Mouse (Mus musculus) adipocyte (in vitro differentiated cells): ENCODE data around the gene Upf1.

Experiments
- DNase-seq: peaks from one replicate; pipeline ENCODE4 v3.0.0-alpha.2; 2016; ENCODE audit warnings: low spot score

Upf1 gene

DNA sequence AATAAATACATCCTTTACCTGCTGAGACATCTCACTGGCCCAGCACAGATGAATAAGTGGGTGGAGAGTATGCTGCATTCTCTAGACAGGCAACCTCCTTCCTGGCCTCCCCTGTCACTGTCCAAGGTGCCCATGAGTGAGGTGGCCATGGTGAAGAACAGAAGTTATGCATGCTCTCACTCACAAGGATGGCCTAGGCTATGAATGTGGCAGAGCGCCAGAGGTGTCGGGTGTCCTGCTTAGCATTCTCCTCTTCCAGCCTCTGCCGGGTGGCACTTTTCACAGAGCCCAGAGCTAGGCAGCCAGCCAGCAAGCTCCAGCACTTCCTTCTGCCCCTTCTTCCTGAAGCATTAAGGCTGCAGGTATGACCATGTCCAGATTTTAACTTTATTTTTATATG, 6.3 kb upstream of the Upf1 start:
- peak; percentile 79 for DNase-seq

DNA sequence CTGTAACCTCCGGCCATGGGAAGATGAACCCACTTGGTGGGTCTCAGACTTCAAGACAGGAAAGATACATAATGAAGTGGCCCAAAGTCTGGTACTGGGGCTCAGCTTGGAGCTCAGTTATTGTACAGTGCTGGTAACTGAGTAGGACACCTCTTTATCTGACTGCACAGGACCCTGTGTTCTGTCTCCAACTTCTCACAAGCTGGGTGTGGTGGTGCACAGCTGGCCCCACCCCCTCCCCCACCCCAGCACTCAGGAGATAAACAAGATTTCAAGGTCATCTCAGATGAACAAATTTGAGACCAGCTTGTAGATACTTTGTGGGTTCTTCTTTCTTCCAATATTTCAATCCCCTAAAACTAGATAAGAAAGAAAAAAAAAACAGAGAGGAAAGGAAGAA, 3.0 kb upstream of the Upf1 start:
- DNase-seq = no peak

DNA sequence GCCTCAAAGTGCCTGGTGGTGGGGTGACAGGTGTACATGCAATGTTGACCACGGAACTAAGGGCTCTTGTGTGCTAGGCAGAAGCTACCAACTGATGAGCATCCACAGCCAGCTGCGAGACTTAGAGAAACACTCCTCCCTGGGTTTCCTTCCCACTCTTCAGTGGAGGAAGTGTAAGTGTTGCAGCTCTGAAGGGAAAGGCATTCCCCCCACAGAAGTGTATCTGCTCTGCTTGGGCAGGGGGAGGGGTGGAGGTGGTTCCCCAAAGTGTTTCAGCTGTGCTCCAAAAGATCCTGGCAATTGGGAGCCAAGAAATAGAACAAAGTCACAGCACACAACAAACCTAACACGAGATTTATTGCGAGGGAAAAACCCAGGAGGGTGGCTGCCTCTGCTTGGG, 926 bp upstream of the Upf1 start:
- no peak for DNase-seq

DNA sequence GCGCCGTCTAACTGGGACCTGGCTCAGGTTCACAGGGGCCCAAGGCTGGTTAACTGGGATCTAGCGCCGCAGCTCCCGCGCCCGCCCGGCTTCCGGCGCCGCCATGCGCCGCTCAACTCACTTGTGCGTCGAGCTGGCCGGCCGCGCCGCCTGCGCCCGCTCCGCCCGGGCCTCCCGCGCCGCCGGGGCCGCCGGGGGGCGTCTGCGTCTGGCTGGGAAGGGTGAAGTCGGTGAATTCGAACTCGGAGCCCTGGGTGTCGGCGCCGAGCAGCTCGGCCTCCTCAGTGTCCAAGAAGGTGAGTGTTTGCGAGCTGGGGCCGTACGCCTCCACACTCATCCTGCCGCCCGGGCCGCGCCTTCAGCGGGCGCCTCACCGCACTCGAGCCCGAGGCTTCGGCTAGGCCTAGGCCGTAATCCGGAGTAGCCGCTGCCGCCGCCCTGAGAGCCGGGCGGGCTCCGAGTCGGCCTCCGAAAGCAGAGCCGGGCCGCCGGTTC, 374 bp downstream of the Upf1 start:
- no peak for DNase-seq

DNA sequence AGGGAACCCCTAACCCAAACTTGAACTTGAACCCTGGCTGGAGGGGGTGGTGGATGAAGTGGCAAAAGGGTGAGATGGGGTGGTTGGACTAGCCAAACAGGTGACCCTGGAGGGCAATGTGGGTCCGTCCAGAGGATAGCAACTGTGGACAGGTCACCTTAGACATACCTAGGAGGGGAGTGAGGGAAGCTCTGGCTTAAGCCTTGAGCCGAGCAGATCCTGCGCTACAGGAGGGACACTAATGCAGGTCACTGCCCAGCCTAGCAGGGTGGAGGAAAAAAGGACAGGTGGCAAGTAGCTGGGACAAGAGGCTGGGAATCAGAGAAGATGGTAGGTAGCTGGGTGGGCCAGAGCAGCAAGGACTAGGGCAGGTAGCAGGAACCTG, 1.1 kb downstream of the Upf1 start:
- no peak for DNase-seq

DNA sequence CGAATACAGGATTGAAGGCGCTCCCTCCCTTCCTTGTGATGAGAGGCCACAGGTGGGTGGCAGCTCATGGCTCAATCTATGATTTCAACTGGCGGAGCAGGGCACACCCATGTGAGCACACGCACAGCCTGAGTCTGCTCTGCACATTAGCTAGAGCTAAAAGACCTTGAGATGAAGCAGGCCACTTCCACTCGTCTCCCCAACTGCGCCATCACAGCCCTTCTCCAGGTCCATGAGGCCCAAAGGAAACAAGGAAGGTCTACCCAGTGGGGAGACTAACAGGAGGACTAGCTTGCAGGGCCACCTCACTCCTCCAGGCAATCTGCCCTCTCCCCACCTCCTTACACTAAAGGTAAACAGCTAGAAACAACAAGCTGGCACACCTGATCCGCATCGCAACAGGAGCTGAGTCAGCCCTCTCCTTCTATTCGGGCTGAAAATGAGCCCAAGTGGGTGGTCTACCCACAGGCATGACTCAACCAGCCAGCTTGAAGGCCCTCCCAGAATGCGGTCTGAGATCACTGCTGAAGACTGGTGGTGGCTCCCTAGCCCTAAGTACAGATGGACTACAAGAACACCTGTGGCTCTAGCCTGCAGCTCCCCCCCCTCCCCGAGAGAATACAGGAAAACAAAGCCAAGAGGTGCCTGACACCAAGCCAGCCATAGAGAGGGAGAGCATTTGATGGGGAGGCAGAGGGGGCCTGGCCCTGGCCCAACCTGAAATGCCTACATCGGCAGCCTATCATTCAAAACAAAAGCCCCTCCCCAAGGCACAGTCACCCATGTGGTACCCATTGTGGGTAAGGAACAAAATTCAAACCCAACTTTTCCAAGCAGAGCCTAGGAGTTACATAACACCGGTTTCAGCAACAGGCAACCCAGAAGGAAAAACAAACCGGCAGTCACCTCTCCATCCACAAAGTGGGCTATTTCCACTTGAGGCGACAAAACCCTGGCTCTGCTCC, 1.8 kb downstream of the Upf1 start:
- peak; percentile 46 for DNase-seq

DNA sequence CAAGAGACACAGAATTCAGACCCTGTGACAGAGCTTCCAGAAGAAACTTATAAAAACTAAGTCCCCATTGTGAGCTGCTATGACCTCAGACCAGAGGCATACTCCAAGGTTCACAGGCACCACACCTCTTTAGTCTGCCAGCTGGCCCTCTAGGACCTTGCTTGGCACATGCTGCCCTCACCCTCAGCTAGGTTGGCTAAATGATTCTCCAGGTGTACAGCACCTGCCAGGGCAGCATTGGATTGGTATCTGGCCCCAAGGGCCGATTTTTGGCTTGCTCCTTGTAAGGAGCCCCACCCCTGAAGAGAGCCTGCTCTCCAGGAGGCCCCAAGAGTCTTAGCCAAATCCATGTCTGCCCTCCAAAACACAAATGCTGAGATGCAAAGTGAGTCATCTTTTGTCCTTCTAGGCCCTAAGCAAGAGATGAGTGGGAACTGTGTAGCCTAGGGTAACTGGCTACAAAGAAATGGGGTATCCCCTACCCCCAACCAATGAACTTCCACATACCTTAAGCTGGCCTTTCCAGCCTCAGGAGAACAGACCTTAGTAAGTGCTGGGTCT, 5.1 kb downstream of the Upf1 start:
- no peak for DNase-seq

DNA sequence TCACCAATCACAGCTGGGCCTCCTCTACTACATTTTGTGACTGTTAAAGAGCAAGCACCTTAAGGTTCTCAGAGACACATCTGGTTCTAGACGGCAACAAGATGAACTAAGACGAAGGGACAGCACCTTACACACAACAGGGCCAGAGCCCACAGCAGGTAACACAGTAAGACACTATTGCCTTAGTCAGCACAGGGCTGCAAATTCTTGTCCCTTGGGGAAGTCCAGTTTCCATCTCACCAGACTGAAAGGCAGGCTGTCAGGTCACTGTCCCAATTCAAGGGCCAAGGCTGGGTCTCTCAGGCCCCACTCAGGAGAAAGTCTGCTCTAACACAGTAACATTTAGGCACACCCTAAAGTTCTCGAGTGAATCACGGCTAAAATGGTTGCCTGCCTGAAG, 5.6 kb downstream of the Upf1 start:
- no peak for DNase-seq

DNA sequence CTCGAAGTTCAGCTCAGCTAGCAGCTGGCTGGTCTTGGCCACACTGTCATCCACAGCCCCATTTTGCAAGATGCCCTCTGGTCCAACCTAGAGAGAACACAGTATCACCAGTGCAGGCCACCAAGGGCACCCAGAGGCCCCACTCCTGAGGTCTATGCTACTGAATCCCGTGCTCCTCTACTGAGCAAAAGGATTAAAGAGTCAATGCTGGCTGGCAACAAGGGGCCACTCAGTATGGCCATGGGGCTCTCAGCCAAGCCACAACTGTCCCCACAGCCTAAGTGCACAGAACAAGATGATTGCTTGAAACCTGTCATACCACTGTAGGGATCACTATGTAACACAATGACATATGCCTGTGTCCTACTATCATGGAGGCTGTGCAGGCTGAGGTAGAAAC, 8.8 kb downstream of the Upf1 start:
- DNase-seq = no peak

DNA sequence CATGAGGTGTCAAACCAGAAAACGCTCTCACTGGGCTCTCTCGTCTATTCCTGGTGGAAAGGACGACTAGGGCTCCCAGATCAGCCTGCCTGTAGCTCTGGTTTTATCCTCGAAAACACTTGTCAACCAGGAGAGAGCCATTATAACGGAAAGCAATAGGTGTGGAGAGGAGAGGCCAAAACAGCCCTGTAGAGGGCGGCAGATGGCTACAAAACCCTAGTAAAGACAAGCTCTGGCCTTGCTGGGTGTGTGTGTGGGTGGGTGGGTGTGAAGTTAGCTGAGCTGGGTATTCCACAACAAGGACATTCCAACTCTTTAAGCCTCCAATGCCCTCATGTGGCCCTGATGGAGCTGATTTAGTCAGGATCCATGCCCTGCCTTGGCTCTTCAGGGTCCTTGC, 9.4 kb downstream of the Upf1 start:
- DNase-seq = peak; percentile 74

DNA sequence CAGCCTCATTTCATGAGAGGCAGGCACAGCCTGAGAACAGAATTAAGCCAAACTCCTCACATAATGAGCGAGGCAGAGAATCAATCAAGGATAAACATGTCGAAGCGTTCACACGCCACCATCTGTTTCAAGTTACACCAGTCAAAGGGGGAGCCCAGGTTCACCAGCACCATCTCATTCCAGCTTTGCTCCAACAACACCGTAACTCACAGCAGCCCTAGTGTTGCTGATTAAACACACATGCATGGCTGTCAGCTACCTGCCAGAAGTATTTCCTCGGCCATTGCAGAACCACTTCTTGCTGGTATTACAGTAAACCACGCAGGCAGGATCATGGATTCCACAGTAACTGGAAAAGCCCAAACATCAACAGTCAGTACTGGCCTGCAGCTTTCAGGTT, 10.0 kb downstream of the Upf1 start:
- no peak for DNase-seq

DNA sequence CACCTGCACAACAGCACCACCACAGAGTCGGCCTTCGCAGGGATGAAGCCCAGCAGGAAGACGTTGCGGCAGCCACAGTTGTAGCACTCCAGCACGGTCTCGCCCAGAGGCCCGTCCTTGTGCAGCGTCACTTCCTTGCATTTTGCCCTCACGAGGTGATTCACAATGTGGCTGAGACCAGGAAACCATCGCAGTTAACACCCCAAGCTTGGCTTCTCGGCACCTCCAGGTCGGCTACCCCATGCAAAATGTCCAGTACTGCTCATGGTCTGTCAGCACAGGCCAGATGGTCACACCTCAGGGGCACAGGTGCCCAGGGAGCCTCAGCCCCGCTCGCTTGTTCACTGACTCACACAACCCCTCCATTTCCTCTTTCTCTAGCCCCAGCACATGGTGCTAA, 11.1 kb downstream of the Upf1 start:
- DNase-seq = no peak

DNA sequence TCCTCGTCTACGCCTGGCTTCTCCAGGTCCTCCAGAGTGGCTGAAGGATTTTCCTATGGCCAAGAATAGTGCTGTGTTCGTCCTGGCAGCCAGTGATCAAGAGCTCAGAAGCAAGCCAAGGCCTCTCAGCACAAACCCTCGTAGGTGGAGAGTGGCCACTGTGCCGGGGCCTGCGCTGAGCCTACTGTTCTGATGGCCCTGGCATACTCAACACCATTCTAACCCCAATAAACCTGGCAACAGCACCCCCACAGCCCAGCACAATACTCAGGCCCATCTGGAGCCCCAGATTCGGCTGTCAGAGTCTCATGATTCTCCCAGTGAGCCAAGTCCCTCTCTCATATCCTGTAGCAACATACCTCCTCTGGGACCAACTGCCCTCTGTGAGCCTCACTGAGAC, 12.4 kb downstream of the Upf1 start:
- DNase-seq = no peak

DNA sequence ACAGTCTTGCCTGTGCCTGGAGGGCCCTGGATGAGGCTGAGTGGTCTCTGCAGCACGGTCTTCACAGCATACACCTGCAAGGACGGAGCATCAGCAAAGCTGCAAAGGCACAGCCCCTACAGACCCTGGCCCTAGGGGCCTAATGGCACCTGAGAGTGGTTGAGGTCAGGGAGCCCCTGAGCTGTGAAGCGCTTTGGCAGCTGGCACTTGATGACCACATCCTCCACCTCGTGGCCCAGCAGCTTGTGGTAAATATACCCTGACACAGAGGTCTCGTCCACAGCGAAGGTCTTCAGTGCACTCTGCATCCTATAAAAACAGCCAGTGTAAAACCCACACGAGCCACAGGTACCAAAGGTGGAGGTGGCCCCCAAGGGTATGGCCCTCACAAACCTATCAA, 14.1 kb downstream of the Upf1 start:
- DNase-seq = no peak

DNA sequence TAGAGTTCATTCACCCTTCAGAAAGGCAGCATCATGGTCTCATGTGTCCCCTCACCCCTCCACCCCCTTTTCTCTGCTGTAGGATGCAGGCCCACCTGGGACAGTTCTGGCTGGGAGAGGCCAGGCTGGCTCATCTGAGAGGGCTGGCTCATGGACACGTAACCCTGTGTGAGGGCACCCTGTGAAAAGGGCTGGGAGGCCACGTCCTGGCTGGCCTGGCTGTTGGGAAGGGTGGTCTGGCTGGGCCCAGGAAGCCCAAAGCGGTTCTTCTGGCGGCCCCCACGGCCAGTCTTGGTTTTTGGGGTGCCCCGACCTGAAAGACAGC, 20.2 kb downstream of the Upf1 start:
- DNase-seq = no peak

DNA sequence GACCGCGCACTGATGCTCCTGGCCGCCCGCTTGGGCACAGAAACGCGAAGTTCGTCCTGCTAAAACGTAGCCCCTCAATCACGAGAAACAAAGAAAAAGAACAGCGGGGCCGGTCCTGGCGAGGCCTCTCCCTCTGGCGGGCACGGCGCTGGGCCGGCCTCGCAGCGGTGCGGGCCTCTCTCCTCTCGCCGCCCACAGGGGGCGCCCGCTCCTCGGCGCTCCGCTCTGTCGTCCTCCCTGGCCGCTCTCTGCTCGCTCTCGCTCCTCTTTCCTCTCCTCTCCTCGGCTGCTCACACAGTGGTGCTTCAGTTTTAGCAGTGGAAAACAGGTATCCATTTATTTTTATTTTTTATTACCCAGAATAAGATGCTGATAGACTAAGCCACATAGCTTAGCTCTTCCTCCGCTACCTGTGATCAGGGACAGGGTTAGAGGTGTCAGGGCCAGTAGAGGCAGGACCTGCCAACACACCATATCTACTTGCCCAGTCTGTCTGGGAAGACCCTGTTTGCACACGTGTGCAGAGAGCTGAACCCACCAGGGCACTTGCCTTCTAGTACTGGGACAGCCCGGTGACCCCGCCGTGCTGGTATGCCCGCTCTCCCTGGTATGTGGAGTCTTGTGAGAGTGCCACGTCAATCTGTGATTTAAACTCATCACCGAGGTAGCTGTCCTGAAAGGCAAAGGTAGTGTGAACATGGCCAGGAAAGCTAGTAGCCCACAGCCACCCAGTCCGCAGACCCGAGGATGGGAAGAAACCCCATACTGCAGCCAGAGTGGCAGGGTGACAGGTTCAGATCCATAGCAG, 20.8 kb downstream of the Upf1 start:
- DNase-seq = no peak

DNA sequence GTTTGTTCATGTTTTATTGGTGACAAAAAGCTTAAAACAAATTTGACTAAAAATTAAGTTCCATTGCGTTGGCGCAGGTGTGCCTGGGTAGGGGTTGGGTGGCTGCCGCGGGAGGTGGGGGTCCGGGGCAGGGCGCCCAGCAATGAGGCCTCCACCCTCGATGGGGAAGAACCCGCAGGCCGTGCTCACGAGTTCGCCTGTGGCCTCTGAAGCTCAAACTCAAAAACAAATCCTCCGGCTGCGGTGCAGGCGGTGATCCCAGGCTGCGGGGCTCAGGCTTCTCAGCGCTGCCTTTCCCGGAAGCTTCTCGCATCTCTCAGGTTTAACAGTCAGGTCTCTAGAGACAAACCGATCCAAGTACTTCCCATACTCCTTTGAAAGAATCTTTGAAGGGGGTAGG, 21.6 kb downstream of the Upf1 start:
- DNase-seq = no peak

DNA sequence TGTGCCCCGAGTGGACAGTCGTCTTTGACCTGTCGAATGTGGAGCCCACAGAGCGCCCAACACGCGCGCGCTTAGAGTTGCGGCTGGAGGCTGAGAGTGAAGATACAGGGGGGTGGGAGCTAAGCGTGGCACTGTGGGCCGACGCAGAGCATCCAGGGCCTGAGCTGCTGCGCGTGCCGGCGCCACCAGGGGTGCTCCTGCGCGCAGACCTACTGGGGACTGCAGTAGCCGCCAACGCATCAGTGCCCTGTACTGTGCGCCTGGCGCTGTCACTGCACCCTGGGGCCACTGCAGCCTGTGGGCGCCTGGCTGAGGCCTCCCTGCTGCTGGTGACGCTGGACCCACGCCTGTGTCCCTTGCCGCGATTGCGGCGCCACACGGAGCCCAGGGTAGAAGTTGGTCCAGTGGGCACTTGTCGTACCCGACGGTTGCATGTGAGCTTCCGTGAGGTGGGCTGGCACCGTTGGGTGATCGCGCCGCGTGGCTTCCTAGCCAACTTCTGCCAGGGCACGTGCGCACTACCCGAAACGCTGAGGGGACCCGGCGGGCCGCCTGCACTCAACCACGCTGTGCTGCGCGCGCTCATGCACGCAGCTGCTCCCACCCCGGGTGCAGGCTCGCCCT, 22.2 kb downstream of the Upf1 start:
- no peak for DNase-seq

DNA sequence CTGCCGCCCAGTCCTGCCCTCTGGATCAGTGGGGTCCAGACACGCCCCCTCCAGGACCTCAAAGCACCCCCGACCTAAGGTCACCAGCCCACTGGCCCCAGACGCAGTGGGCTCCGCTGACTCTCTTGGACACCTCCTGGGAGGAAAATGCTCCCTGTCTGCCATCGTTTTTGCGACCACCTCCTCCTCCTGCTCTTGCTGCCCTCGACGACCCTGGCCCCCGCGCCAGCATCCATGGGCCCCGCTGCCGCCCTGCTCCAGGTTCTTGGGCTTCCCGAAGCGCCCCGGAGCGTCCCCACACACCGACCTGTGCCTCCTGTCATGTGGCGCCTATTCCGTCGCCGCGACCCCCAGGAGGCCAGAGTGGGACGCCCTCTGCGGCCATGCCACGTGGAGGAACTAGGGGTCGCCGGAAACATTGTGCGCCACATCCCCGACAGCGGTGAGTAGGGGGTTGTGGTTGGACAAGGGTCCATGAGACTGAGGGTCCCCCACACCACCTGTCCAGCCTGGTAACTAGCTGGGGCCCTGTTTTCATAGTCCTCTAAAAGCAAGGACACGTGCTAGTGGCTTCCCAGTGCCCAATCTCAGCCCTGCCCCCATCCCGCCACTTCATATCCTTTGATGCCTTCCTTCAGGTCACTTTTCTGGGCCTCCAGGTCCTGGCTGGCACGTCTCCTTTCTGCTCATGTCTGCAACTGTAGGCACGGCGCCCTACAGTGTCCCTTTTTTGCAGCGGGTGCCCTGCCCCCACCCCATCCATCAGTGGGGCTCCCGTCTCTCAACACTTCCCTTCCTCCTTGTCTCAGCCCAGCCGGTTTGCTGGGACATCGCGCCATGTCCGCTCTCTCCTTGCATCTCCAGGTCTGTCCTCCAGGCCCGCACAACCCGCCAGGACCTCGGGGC, 23.0 kb downstream of the Upf1 start:
- no peak for DNase-seq

DNA sequence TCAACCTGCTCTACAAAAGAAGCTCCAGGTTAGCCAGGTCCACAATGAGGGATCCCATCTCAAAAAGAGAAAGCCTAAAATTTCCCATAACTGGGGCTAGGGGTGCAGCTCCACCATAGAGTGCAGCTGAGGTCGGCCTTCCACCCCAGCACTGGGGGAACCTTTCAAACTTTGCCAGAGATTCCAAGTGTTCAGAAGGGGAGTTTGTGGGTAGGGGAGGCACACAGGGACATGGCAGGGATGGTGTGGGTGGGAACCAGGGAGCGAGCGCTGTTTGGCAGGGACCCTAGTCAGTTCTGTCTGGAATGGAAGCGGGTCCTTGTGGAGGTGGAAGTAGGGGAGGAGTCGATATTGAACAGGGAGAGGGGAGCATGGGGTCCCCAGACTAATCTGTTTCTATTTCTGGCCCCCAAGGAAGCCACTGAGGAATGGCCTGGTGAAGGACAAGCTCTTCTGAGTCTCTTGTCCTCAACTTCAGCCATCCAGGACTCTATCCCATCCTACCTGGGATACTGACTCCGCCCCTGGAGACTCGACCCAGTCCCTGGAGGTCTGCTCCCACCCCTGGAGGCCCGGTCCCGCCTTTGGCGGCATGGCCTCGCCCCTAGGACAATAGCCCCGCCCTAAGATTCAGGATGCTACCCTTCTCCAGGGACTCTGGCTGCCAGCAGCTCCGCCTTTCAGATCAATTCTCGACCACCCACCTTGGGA, 23.8 kb downstream of the Upf1 start, which contains the start of gene Gdf1:
Gene Gdf1, plus strand, starts transcription at position 694 of the 711 bp plus-strand sequence.
- no peak for DNase-seq

DNA sequence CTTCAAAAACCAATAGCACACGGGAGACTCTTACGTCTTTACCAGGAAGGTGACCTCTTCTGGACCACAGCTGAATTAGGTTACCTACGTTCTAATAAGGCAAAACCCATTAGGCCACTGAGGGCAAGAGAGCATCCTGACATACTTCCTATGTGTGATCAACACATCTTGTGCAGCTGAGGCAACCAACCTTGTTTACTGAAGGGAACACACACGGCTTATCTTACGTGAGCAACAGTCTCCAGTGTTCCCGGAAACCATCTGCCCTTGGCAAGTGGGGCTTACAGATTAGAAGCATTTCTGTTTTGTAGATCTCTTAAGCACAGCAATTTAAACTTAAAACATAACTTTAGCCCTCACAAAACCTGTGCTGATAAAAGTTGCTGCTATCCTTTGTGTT, 25.6 kb downstream of the Upf1 start:
- DNase-seq = no peak
